Mouse (Mus musculus): Measurements from ENCODE around the gene Lpar5. TPM values are rescaled to one million over a fixed set of nuclear protein-coding genes. Genes with fewer than 3 reads are reported as not detected.

Lpar5 gene
- polyA plus RNA-seq (2012; fragmentation: generic; extraction: Trizol) = under 1 TPM in 1 of 2 experiments, not detected in 1; 0.09 TPM

GRCm38 (mm10) chr6:125067571-125067995, at the start of gene Lpar5:
Gene Lpar5, plus strand, starts transcription at chr6:125067920.

GRCm38 (mm10) chr6:125039533-125040153, 28.1 kb upstream of the Lpar5 start, which contains the start of gene Ing4:
Gene Ing4, plus strand, starts transcription at chr6:125039760.

GRCm38 (mm10) chr6:125049678-125050077, 18.0 kb upstream of the Lpar5 start, which contains the start of gene Acrbp:
Gene Acrbp, plus strand, starts transcription at chr6:125049689.

GRCm38 (mm10) chr6:125095391-125096278, 27.9 kb downstream of the Lpar5 start, which contains the start of gene Chd4:
Gene Chd4, plus strand, starts transcription at chr6:125095981.

GRCm38 (mm10) chr6:125131302-125132156, 63.8 kb downstream of the Lpar5 start, which contains the start of gene Nop2:
Gene Nop2, plus strand, starts transcription at chr6:125131909.

Other genes starting within 250 kb of the Lpar5 start
- 100 to 1,000 TPM; 101 to 117 TPM for gene Usp5, start 238.4 kb upstream of the Lpar5 start, polyA plus RNA-seq (2012; fragmentation: generic; extraction: Trizol)
- 100 to 1,000 TPM in 1 of 2 experiments, 10 to 100 TPM in 1; 55.6 to 112 TPM for gene Cdca3, start 238.4 kb upstream of the Lpar5 start, polyA plus RNA-seq (2012; fragmentation: generic; extraction: Trizol)
- gene Gnb3, start 227.6 kb upstream of the Lpar5 start, polyA plus RNA-seq (2012; fragmentation: generic; extraction: Trizol) = under 1 TPM; 0.01 to 0.12 TPM
- 10 to 100 TPM in 1 of 2 experiments, 1 to 10 TPM in 1; 4.9 to 50.4 TPM for gene P3h3, start 210.2 kb upstream of the Lpar5 start, polyA plus RNA-seq (2012; fragmentation: generic; extraction: Trizol)
- gene Gpr162, start 203.9 kb upstream of the Lpar5 start, polyA plus RNA-seq (2012; fragmentation: generic; extraction: Trizol) = 1 to 10 TPM in 1 of 2 experiments, under 1 TPM in 1; 0.09 to 3.1 TPM
- gene Cd4, start 179.7 kb upstream of the Lpar5 start, polyA plus RNA-seq (2012; fragmentation: generic; extraction: Trizol) = under 1 TPM in 1 of 2 experiments, not detected in 1; 0.04 TPM
- gene Lag3, start 156.2 kb upstream of the Lpar5 start, polyA plus RNA-seq (2012; fragmentation: generic; extraction: Trizol) = 1 to 10 TPM in 1 of 2 experiments, under 1 TPM in 1; 0.13 to 1.9 TPM
- gene Ptms, start 147.8 kb upstream of the Lpar5 start, polyA plus RNA-seq (2012; fragmentation: generic; extraction: Trizol) = 1,000 to 10,000 TPM; 2,499 to 3,064 TPM
- 100 to 1,000 TPM; 293 to 332 TPM for gene Mlf2, start 136.5 kb upstream of the Lpar5 start, polyA plus RNA-seq (2012; fragmentation: generic; extraction: Trizol)
- gene Cops7a, start 102.4 kb upstream of the Lpar5 start, polyA plus RNA-seq (2012; fragmentation: generic; extraction: Trizol) = 100 to 1,000 TPM in 1 of 2 experiments, 10 to 100 TPM in 1; 99.3 to 123 TPM
- gene Pianp, start 71.2 kb upstream of the Lpar5 start, polyA plus RNA-seq (2012; fragmentation: generic; extraction: Trizol) = 10 to 100 TPM in 1 of 2 experiments, 1 to 10 TPM in 1; 3.0 to 14.0 TPM
- gene Zfp384, start 58.8 kb upstream of the Lpar5 start, polyA plus RNA-seq (2012; fragmentation: generic; extraction: Trizol) = 10 to 100 TPM in 1 of 2 experiments, 1 to 10 TPM in 1; 9.5 to 27.6 TPM
- gene Ing4, start 28.2 kb upstream of the Lpar5 start, polyA plus RNA-seq (2012; fragmentation: generic; extraction: Trizol) = 10 to 100 TPM; 15.4 to 76.7 TPM
- gene Acrbp, start 18.2 kb upstream of the Lpar5 start, polyA plus RNA-seq (2012; fragmentation: generic; extraction: Trizol) = 1 to 10 TPM in 1 of 2 experiments, under 1 TPM in 1; 0.32 to 8.6 TPM
- 100 to 1,000 TPM in 1 of 2 experiments, 10 to 100 TPM in 1; 17.2 to 106 TPM for gene Chd4, start 28.1 kb downstream of the Lpar5 start, polyA plus RNA-seq (2012; fragmentation: generic; extraction: Trizol)
- gene Nop2, start 64.0 kb downstream of the Lpar5 start, polyA plus RNA-seq (2012; fragmentation: generic; extraction: Trizol) = 10 to 100 TPM; 25.7 to 58.8 TPM
- gene Iffo1, start 77.3 kb downstream of the Lpar5 start, polyA plus RNA-seq (2012; fragmentation: generic; extraction: Trizol) = 10 to 100 TPM in 1 of 2 experiments, 1 to 10 TPM in 1; 4.2 to 22.1 TPM
- gene Gapdh, start 98.5 kb downstream of the Lpar5 start, polyA plus RNA-seq (2012; fragmentation: generic; extraction: Trizol) = 1,000 to 10,000 TPM; 2,700 to 7,122 TPM
- 100 to 1,000 TPM in 1 of 2 experiments, 10 to 100 TPM in 1; 57.1 to 120 TPM for gene Ncapd2, start 123.8 kb downstream of the Lpar5 start, polyA plus RNA-seq (2012; fragmentation: generic; extraction: Trizol)
- gene Mrpl51, start 123.9 kb downstream of the Lpar5 start, polyA plus RNA-seq (2012; fragmentation: generic; extraction: Trizol) = 100 to 1,000 TPM; 106 to 112 TPM
- 1 to 10 TPM in 1 of 2 experiments, under 1 TPM in 1; 0.22 to 2.2 TPM for gene Vamp1, start 147.6 kb downstream of the Lpar5 start, polyA plus RNA-seq (2012; fragmentation: generic; extraction: Trizol)
- gene Tapbpl, start 163.9 kb downstream of the Lpar5 start, polyA plus RNA-seq (2012; fragmentation: generic; extraction: Trizol) = 10 to 100 TPM in 1 of 2 experiments, 1 to 10 TPM in 1; 1.5 to 12.5 TPM
- under 1 TPM in 1 of 2 experiments, not detected in 1; 0.25 TPM for gene Cd27, start 169.1 kb downstream of the Lpar5 start, polyA plus RNA-seq (2012; fragmentation: generic; extraction: Trizol)
- gene Tuba3a, start 218.1 kb downstream of the Lpar5 start, polyA plus RNA-seq (2012; fragmentation: generic; extraction: Trizol) = under 1 TPM in 1 of 2 experiments, not detected in 1; 0.02 TPM
- 100 to 1,000 TPM in 1 of 2 experiments, 10 to 100 TPM in 1; 70.3 to 101 TPM for gene Ltbr, start 246.0 kb downstream of the Lpar5 start, polyA plus RNA-seq (2012; fragmentation: generic; extraction: Trizol)